Mouse (Mus musculus) brain, embryonic 14.5 days (tissue): ENCODE measurements at regions not wholly inside any gene's neighbourhood (a gene's known extent, or its start where the extent isn't known, plus 50 kb on each side); places are given as distances from the start of the nearest gene placed in this dataset.
"Not testable (repeated sequence)": the region's sequence is repeated elsewhere in the genome, so short reads cannot be mapped to it uniquely, and the experiment has no call there.

Experiments used
- DNase-seq: peaks from one replicate; pipeline ENCODE4 v3.0.0-alpha.2; 2011; ENCODE audit warnings: low read depth
- CTCF ChIP-seq: fragments of 200-500 bp; IDR thresholded peaks from 2 replicates; pipeline ENCODE4 v1.5.1; 2012; ENCODE audit warnings: inconsistent platforms, mild to moderate bottlenecking, moderate library complexity, borderline replicate concordance; ENCODE audit not compliant: insufficient read depth, insufficient read length; ENCODE audit errors: extremely low read depth
- POLR2A ChIP-seq: fragments of 200-500 bp; IDR thresholded peaks from 2 replicates; pipeline ENCODE4 v1.6.1; 2012; ENCODE audit warnings: mild to moderate bottlenecking, inconsistent platforms, borderline replicate concordance; ENCODE audit not compliant: poor library complexity, insufficient read depth, insufficient read length, severe bottlenecking; ENCODE audit errors: extremely low read depth

GRCm38 (mm10) chr10:66643160-66643559, 452.8 kb upstream of the Jmjd1c start:
- DNase-seq, result no peak
- no peak for TF ChIP-seq CTCF
- TF ChIP-seq POLR2A, result no peak

- no peak for TF ChIP-seq POLR2A
- peak; percentile 32 for DNase-seq
Measured at GRCm38 (mm10) chr10:66657520-66657919, 438.4 kb upstream of the Jmjd1c start.

GRCm38 (mm10) chr10:66683160-66683559, 412.8 kb upstream of the Jmjd1c start:
- DNase-seq, result no peak
- TF ChIP-seq CTCF (no peak), POLR2A (no peak)

- DNase-seq, result not testable (repeated sequence)
Measured at GRCm38 (mm10) chr10:66689196-66689595, 406.7 kb upstream of the Jmjd1c start.

- no peak for TF ChIP-seq CTCF
- no peak for TF ChIP-seq POLR2A
- DNase-seq, result no peak
Measured at GRCm38 (mm10) chr10:66694549-66695285, 401.2 kb upstream of the Jmjd1c start.

GRCm38 (mm10) chr10:66714926-66715325, 381.0 kb upstream of the Jmjd1c start:
- peak; percentile 19 for DNase-seq

- no peak for DNase-seq
- no peak for TF ChIP-seq CTCF
- no peak for TF ChIP-seq POLR2A
Measured at GRCm38 (mm10) chr10:66717909-66718308, 378.0 kb upstream of the Jmjd1c start.

GRCm38 (mm10) chr10:66719796-66720195, 376.1 kb upstream of the Jmjd1c start:
- TF ChIP-seq CTCF (no peak), POLR2A (no peak)
- DNase-seq, result no peak

- TF ChIP-seq POLR2A (no peak), CTCF (no peak)
- DNase-seq, result no peak
Measured at GRCm38 (mm10) chr10:66733631-66734030, 362.3 kb upstream of the Jmjd1c start.

- TF ChIP-seq CTCF, result peak; percentile 32; the same call in 1 of the 2 replicates
- TF ChIP-seq POLR2A, result no peak
- DNase-seq, result peak; percentile 32
Measured at GRCm38 (mm10) chr10:66734853-66735252, 361.1 kb upstream of the Jmjd1c start.

GRCm38 (mm10) chr10:66739017-66739416, 356.9 kb upstream of the Jmjd1c start:
- TF ChIP-seq CTCF, result no peak
- TF ChIP-seq POLR2A, result no peak
- DNase-seq, result peak; percentile 10

- DNase-seq, result no peak
- peak; percentile 34; the same call in 1 of the 2 replicates for TF ChIP-seq CTCF
- no peak for TF ChIP-seq POLR2A
Measured at GRCm38 (mm10) chr10:66741819-66742218, 354.1 kb upstream of the Jmjd1c start.

- TF ChIP-seq CTCF (no peak), POLR2A (no peak)
- peak; percentile 77 for DNase-seq
Measured at GRCm38 (mm10) chr10:66743254-66743653, 352.7 kb upstream of the Jmjd1c start.
